Mouse (Mus musculus) limb, embryonic 14.5 days (tissue): ENCODE measurements around the gene Myb. TPM values are rescaled to one million over a fixed set of nuclear protein-coding genes. Genes with fewer than 3 reads are reported as not detected.
"Not testable (repeated sequence)": the region's sequence is repeated elsewhere in the genome, so short reads cannot be mapped to it uniquely, and the experiment has no call there.

Experiments
- ATAC-seq: fragments of 200-750 bp; cut with Nextera tagmentation; 2 replicates; pipeline ENCODE4 v1.8.0; 2017; ENCODE audit warnings: low read depth, moderate number of reproducible peaks, moderate TSS enrichment; ENCODE audit not compliant: low FRiP score
- DNase-seq: peaks from one replicate; pipeline ENCODE4 v3.0.0-alpha.2; 2015; ENCODE audit warnings: low spot score
- H3K27ac ChIP-seq: fragments of 300-500 bp; sonication (generic); replicated peaks from 2 replicates; pipeline ENCODE4 v1.5.1; 2014; ENCODE audit warnings: low read depth, mild to moderate bottlenecking, low read length, moderate library complexity, mixed read lengths
- H3K27me3 ChIP-seq: fragments of 300-500 bp; sonication (generic); 2 replicates; pipeline ENCODE4 v1.6.1; 2014; ENCODE audit warnings: low read length, mixed read lengths; ENCODE audit not compliant: control insufficient read depth, insufficient read depth
- H3K36me3 ChIP-seq: fragments of 300-500 bp; sonication (generic); 2 replicates; pipeline ENCODE4 v1.6.1; 2014; ENCODE audit warnings: mild to moderate bottlenecking, low read length, moderate library complexity, mixed read lengths; ENCODE audit not compliant: control insufficient read depth, insufficient read depth
- H3K4me1 ChIP-seq: fragments of 300-500 bp; sonication (generic); 2 replicates; pipeline ENCODE4 v1.6.1; 2014; ENCODE audit warnings: antibody characterized with exemption, low read length, mixed read lengths; ENCODE audit not compliant: control insufficient read depth, insufficient read depth
- H3K4me2 ChIP-seq: fragments of 300-500 bp; sonication (generic); replicated peaks from 2 replicates; pipeline ENCODE4 v1.6.1; 2014; ENCODE audit warnings: low read depth, mild to moderate bottlenecking, low read length, moderate library complexity; ENCODE audit not compliant: severe bottlenecking
- H3K4me3 ChIP-seq: fragments of 300-500 bp; sonication (generic); replicated peaks from 2 replicates; pipeline ENCODE4 v1.5.1; 2014; ENCODE audit warnings: low read length
- H3K9ac ChIP-seq: fragments of 300-500 bp; sonication (generic); 2 replicates; pipeline ENCODE4 v1.6.1; 2014; ENCODE audit warnings: mild to moderate bottlenecking, low read depth, low read length, moderate library complexity; ENCODE audit not compliant: severe bottlenecking
- H3K9me3 ChIP-seq: fragments of 300-500 bp; sonication (generic); 2 replicates; pipeline ENCODE4 v1.6.1; 2016; ENCODE audit warnings: low read length; ENCODE audit not compliant: control insufficient read depth
- POLR2A ChIP-seq: fragments of 200-500 bp; IDR thresholded peaks from 2 replicates; pipeline ENCODE4 v1.8.0; 2012; ENCODE audit warnings: inconsistent platforms, mild to moderate bottlenecking, moderate library complexity, borderline replicate concordance; ENCODE audit not compliant: insufficient read depth, insufficient read length; ENCODE audit errors: extremely low read depth
- WGBS: fragments of 180-500 bp; shearing (Covaris S2); extraction: QIAGEN DNeasy Blood & Tissue Kit; methylation state at CpG from one replicate; pipeline ENCODE4 v1.1.7; 2014; 5-methylcytosine and 5-hydroxymethylcytosine counted together
- polyA plus RNA-seq, 2 experiments: library from polyadenylated mRNA; depleted of rRNA in 1 of 2; stranded (reverse) in 1 of 2; unstranded in 1 of 2; fragments of >200 nt; fragmentation: Nextera tagmentation in 1 of 2; extraction: Ambion mirVana in 1 of 2; gene quantifications; 2 replicates each; pipeline versions ENCODE4 v1.2.1 to v1.2.3; 2012 to 2014

Myb gene
- polyA plus RNA-seq, 2 experiments = 2.7 to 4.0 TPM

GRCm38 (mm10) chr10:21154927-21155326 lies 5.9 kb downstream of the Myb start:
- Histone ChIP-seq H3K4me1 (no peaks in the 10 kb centered on the region), H3K4me2 (no peak overlapping the region), H3K27ac (no peak overlapping the region), H3K9ac (no peak overlapping the region), H3K9me3 (no peaks in the 10 kb centered on the region), H3K27me3 (peaks cover 9% of the 10 kb centered on the region), H3K36me3 (peaks cover 8% of the 10 kb centered on the region; the same call in 1 of the 2 replicates), H3K4me3 (no peak overlapping the region)
- DNase-seq (no peak), ATAC-seq (no peak)
- WGBS = 89% methylated on average over 3 of the region's 3 CpGs
- no peak for TF ChIP-seq POLR2A

GRCm38 (mm10) chr10:21153433-21153832 lies 7.4 kb downstream of the Myb start:
- Histone ChIP-seq H3K9me3 (no peaks in the 10 kb centered on the region), H3K27ac (no peak overlapping the region), H3K36me3 (peaks cover 8% of the 10 kb centered on the region; the same call in 1 of the 2 replicates), H3K9ac (no peak overlapping the region), H3K4me3 (no peak overlapping the region), H3K27me3 (peaks cover 4% of the 10 kb centered on the region; the same call in 1 of the 2 replicates), H3K4me1 (no peaks in the 10 kb centered on the region), H3K4me2 (no peak overlapping the region)
- WGBS = 74% methylated on average over 4 of the region's 4 CpGs
- TF ChIP-seq POLR2A = no peak
- no peak for DNase-seq
- ATAC-seq = no peak

DNA sequence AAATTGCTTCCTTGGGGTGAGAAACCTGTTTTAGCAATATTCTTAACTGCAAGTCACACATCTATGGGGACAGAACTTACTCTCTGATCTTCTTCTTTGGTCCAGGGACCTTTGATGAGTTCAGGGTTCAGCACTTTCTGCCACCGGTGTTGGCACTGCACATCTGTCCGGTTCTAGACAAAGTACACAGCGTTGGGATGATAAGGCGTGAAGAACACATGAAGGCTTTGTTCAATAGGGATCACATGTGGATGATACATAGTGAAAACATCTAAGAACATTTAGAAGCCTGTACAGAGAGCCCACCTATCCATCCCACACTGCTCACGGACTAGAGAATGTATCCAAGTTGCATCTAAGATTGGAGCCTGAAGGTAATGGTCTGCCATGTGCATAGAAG lies 8.0 kb downstream of the Myb start:
- H3K9ac ChIP-seq = no peak overlapping the region
- H3K36me3 ChIP-seq = peaks cover 8% of the 10 kb centered on the region; the same call in 1 of the 2 replicates
- TF ChIP-seq POLR2A = no peak
- H3K4me1 ChIP-seq = no peaks in the 10 kb centered on the region
- ATAC-seq = no peak
- WGBS = 96% methylated on average over 5 of the region's 5 CpGs
- no peaks in the 10 kb centered on the region for H3K27me3 ChIP-seq
- no peak overlapping the region for H3K4me2 ChIP-seq
- DNase-seq = no peak
- H3K9me3 ChIP-seq = no peaks in the 10 kb centered on the region
- H3K27ac ChIP-seq = no peak overlapping the region
- no peak overlapping the region for H3K4me3 ChIP-seq

DNA sequence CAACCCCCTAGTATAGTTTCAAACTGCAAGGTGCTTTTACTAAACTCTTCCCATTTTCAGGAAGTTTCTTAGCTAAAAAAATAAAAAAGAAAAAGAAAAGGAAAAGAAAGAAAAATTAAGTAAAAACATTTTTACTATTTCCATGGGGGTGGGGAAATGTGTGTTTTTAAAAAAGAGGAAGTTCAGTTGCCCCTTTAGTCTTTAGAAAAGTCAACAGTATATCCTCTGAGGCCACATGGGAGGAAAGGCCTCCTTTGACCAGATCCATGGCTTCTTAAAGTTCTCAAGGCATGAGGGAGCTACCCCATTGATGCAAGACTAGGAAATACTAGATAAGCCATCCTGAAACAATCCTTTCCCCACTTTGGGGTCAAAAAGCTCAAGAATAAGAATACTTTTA lies 9.5 kb downstream of the Myb start:
- Histone ChIP-seq H3K36me3 (peaks cover 8% of the 10 kb centered on the region; the same call in 1 of the 2 replicates), H3K9me3 (no peaks in the 10 kb centered on the region), H3K27ac (no peak overlapping the region), H3K9ac (no peak overlapping the region), H3K4me1 (no peaks in the 10 kb centered on the region), H3K4me3 (no peak overlapping the region), H3K27me3 (no peaks in the 10 kb centered on the region), H3K4me2 (no peak overlapping the region)
- ATAC-seq (no peak), DNase-seq (no peak)
- no peak for TF ChIP-seq POLR2A

DNA sequence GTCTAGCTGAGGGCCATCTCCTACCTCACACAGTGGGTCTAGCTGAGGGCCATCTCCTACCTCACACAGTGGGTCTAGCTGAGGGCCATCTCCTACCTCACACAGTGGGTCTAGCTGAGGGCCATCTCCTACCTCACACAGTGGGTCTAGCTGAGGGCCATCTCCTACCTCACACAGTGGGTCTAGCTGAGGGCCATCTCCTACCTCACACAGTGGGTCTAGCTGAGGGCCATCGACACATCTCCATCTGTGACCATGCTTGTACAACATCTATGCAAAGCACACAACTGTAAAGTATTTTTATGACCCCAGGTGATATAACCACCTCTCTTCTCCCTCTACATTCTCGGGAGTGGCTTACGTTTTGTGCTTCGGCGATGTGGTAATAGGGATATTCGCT lies 10.8 kb downstream of the Myb start:
- not testable (repeated sequence) for H3K36me3 ChIP-seq, H3K9ac ChIP-seq, H3K27ac ChIP-seq, ATAC-seq, H3K4me3 ChIP-seq, DNase-seq, H3K4me1 ChIP-seq, H3K4me2 ChIP-seq, H3K27me3 ChIP-seq, H3K9me3 ChIP-seq
- WGBS = 92% methylated on average over 6 of the region's 6 CpGs

GRCm38 (mm10) chr10:21146719-21147118 lies 14.1 kb downstream of the Myb start:
- ATAC-seq (no peak), DNase-seq (no peak)
- no peak overlapping the region for H3K4me2 ChIP-seq
- no peaks in the 10 kb centered on the region for H3K27me3 ChIP-seq
- no peak overlapping the region for H3K9ac ChIP-seq
- TF ChIP-seq POLR2A = no peak
- WGBS = 95% methylated on average over 1 of the region's 1 CpGs
- H3K9me3 ChIP-seq = no peaks in the 10 kb centered on the region
- H3K4me1 ChIP-seq = peaks cover 3% of the 10 kb centered on the region; the same call in 1 of the 2 replicates
- no peak overlapping the region for H3K27ac ChIP-seq
- peaks cover 3% of the 10 kb centered on the region; the same call in 1 of the 2 replicates for H3K36me3 ChIP-seq
- H3K4me3 ChIP-seq = no peak overlapping the region
